Mouse (Mus musculus) cerebellum, adult (tissue): ENCODE data around the gene Atl2.

Experiments used
- ATAC-seq: cut with Nextera tagmentation; 2 replicates; pipeline ENCODE4 v1.9.2; 2017; ENCODE audit warnings: mild to moderate bottlenecking, moderate library complexity, mixed read lengths; ENCODE audit not compliant: insufficient number of reproducible peaks, low FRiP score, low TSS enrichment

Gene Atl2

GRCm38 (mm10) chr17:79825241-79826030 is 70.5 kb downstream of the Atl2 start:
- no peak for ATAC-seq

- ATAC-seq, result no peak
Observed at GRCm38 (mm10) chr17:79824406-79824805, 71.5 kb downstream of the Atl2 start.

- no peak for ATAC-seq
Observed at GRCm38 (mm10) chr17:79818884-79819283, 77.0 kb downstream of the Atl2 start.

- no peak for ATAC-seq
Observed at GRCm38 (mm10) chr17:79817995-79818394, 77.9 kb downstream of the Atl2 start.

- ATAC-seq, result no peak
Observed at GRCm38 (mm10) chr17:79817551-79817950, 78.4 kb downstream of the Atl2 start.

GRCm38 (mm10) chr17:79816896-79817295 is 79.0 kb downstream of the Atl2 start:
- ATAC-seq, result no peak

GRCm38 (mm10) chr17:79810421-79810820 is 85.5 kb downstream of the Atl2 start:
- ATAC-seq, result no peak

GRCm38 (mm10) chr17:79809491-79810316 is 86.2 kb downstream of the Atl2 start:
- no peak for ATAC-seq

GRCm38 (mm10) chr17:79807237-79807930 is 88.5 kb downstream of the Atl2 start:
- no peak for ATAC-seq

- ATAC-seq, result no peak
Observed at GRCm38 (mm10) chr17:79804747-79805146, 91.2 kb downstream of the Atl2 start.

GRCm38 (mm10) chr17:79802056-79802455 is 93.9 kb downstream of the Atl2 start:
- ATAC-seq, result no peak

GRCm38 (mm10) chr17:79798831-79799230 is 97.1 kb downstream of the Atl2 start:
- ATAC-seq, result no peak
